Mouse (Mus musculus) cerebellum, adult 2 months (tissue): ENCODE results near the gene Ctps2.

Experiments used
- CTCF ChIP-seq: fragments of 200-500 bp; IDR thresholded peaks from 2 replicates; pipeline ENCODE4 v1.5.1; 2011; ENCODE audit warnings: low read depth, mild to moderate bottlenecking, control low read depth, low read length, moderate library complexity, borderline replicate concordance; ENCODE audit not compliant: insufficient read depth
- POLR2A ChIP-seq: fragments of 200-500 bp; IDR thresholded peaks from 2 replicates; pipeline ENCODE4 v1.6.1; 2011; ENCODE audit warnings: low read length, control low read depth, borderline replicate concordance; ENCODE audit not compliant: insufficient read depth

GRCm38 (mm10) chrX:162949811-162950439 is 48.9 kb downstream of the Ctps2 start:
- TF ChIP-seq CTCF (no peak), POLR2A (no peak)
